Mouse (Mus musculus): ENCODE measurements around the gene Hmgcl. TPM values are rescaled to one million over a fixed set of nuclear protein-coding genes. Genes with fewer than 3 reads are reported as not detected.

Gene Hmgcl
- polyA plus RNA-seq, 1 experiment = 27.9 TPM

- Histone ChIP-seq H3K27ac (ENCODE audit: insufficient read depth, low read length) (no peak overlapping the region), H3K27me3 (ENCODE audit: control insufficient read depth, insufficient read depth, low read length) (no peaks in the 10 kb centered on the region), H3K36me3 (ENCODE audit: control insufficient read depth, insufficient read depth, low read length) (peaks cover 31% of the 10 kb centered on the region), H3K4me1 (ENCODE audit: control insufficient read depth, insufficient read depth, insufficient read length) (peaks cover 12% of the 10 kb centered on the region; the same call in 1 of the 2 replicates), H3K4me3 (ENCODE audit: extremely low read depth, insufficient read depth, insufficient read length) (no peak overlapping the region)
- TF ChIP-seq CTCF (IDR thresholded peaks at IDR 0.05; ENCODE audit: extremely low read depth, insufficient read depth, insufficient read length, insufficient replicate concordance) (no peak), POLR2A (IDR thresholded peaks at IDR 0.05; ENCODE audit: low read depth, low read length) (no peak)
- WGBS = 88% methylated on average over 19 of the region's 19 CpGs
- no peak for DNase-seq (ENCODE audit: low read depth in 1 of 2, low spot score in 2 of 2)
These were observed 22.1 kb downstream of the Hmgcl start for GRCm38 (mm10) chr4:135968271-135968869.

DNA sequence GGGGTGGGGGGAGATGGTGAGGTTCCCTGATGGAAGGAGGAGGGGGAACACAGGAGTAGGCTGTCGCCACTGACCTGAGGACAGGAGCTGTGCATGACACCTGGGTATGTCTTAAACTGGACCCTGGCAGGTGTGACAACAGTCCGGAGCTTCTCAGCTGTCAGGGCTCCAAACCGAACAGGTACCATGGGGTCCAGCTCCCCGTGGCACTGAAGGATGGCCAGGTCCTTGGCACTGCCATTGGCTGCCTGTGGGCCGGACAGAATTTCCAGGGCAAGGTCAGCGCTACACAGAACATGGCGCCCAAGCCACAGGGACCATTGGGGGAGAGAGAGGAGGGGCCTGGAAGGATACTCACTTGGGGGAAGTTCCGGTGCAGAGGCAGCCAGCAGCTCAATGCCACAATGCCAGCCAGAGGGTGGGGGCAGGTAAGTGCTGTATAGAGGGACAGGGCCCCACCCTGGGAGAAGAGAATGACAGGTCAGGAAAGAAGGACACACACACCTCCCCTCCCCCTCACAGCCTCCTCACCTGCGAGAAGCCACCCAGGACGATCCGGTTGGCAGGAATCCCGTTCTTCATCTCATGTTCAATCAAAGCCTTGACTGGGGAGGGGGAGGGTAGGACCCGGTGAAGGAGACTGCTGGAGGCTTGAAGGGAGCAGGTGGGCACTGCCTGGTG lies 23.0 kb downstream of the Hmgcl start:
- Histone ChIP-seq H3K27me3 (ENCODE audit: control insufficient read depth, insufficient read depth, low read length) (no peaks in the 10 kb centered on the region), H3K4me1 (ENCODE audit: control insufficient read depth, insufficient read depth, insufficient read length) (peaks cover 15% of the 10 kb centered on the region; the same call in 1 of the 2 replicates), H3K4me3 (ENCODE audit: extremely low read depth, insufficient read depth, insufficient read length) (no peak overlapping the region), H3K27ac (ENCODE audit: insufficient read depth, low read length) (no peak overlapping the region), H3K36me3 (ENCODE audit: control insufficient read depth, insufficient read depth, low read length) (peaks cover 31% of the 10 kb centered on the region)
- WGBS = 97% methylated on average over 13 of the region's 13 CpGs
- TF ChIP-seq POLR2A (IDR thresholded peaks at IDR 0.05; ENCODE audit: low read depth, low read length) (no peak), CTCF (IDR thresholded peaks at IDR 0.05; ENCODE audit: extremely low read depth, insufficient read depth, insufficient read length, insufficient replicate concordance) (no peak)
- DNase-seq (ENCODE audit: low read depth in 1 of 2, low spot score in 2 of 2) = no peak

DNA sequence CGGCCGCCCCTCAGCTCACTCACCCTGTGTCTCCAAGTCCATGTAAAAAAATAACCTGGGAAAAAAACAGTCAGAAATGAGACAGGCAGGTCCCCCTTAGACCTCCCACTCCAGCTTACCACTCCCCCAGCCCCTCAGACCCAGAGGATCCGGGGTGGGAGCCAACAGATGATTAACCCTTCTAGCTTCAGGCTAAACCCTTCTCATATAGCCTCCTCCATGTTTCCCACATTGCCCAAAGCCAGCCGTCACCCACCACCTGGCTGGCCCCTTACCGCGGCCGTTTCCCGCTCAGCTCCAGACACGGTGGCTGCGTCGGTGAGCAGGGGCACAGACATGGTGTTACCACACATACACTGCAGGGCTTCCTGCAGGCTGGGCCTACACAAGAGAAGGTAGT lies 24.3 kb downstream of the Hmgcl start:
- Histone ChIP-seq H3K4me3 (ENCODE audit: extremely low read depth, insufficient read depth, insufficient read length) (no peak overlapping the region), H3K27me3 (ENCODE audit: control insufficient read depth, insufficient read depth, low read length) (no peaks in the 10 kb centered on the region), H3K27ac (ENCODE audit: insufficient read depth, low read length) (no peak overlapping the region), H3K4me1 (ENCODE audit: control insufficient read depth, insufficient read depth, insufficient read length) (peaks cover 8% of the 10 kb centered on the region; the same call in 1 of the 2 replicates), H3K36me3 (ENCODE audit: control insufficient read depth, insufficient read depth, low read length) (peaks cover 34% of the 10 kb centered on the region)
- TF ChIP-seq POLR2A (IDR thresholded peaks at IDR 0.05; ENCODE audit: low read depth, low read length) (no peak), CTCF (IDR thresholded peaks at IDR 0.05; ENCODE audit: extremely low read depth, insufficient read depth, insufficient read length, insufficient replicate concordance) (no peak)
- DNase-seq (ENCODE audit: low read depth in 1 of 2, low spot score in 2 of 2) = no peak
- 89% methylated on average over 11 of the region's 11 CpGs for WGBS

DNA sequence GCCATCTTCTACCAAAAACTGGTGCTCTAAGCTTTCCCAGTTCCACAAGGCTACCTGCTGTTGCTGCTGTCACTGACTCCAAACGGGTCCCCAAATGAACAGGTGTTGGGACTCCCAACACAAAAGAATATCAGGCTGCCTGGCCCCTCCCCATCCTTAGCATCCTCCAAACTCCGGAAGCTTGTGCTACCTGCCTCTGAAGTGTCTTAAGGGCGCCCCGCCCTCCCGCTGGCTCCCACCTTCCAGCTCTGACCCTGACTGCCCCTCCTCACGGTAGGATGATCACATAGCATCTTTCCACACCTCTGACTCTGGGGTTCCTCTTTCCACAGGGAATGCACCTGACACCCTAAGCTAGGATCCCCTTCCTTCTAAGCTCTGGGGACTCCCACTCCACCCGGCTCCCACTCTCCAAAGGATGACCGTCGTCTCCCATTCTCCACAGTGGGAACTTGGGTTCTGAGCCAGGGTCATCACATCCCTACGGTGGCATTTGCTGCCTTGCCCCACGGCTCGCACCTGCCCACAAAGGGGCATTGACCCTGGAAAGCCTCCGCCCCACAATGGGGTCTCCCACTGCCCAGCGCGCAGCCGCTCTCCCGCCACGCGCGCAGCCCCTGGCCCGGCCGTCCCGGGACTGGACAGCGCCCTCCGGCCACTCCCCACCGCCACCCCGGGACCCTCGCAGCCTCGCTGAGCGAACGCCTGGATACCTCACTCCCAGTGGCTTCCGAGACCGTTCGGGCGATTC lies 25.7 kb downstream of the Hmgcl start:
- Histone ChIP-seq H3K27ac (ENCODE audit: insufficient read depth, low read length) (peak overlapping the region; percentile 71), H3K27me3 (ENCODE audit: control insufficient read depth, insufficient read depth, low read length) (no peaks in the 10 kb centered on the region), H3K4me3 (ENCODE audit: extremely low read depth, insufficient read depth, insufficient read length) (peak overlapping the region; percentile 85), H3K4me1 (ENCODE audit: control insufficient read depth, insufficient read depth, insufficient read length) (peaks cover 8% of the 10 kb centered on the region; the same call in 1 of the 2 replicates), H3K36me3 (ENCODE audit: control insufficient read depth, insufficient read depth, low read length) (peaks cover 39% of the 10 kb centered on the region)
- 1% methylated on average over 35 of the region's 35 CpGs for WGBS
- no peak for DNase-seq (ENCODE audit: low read depth in 1 of 2, low spot score in 2 of 2)
- TF ChIP-seq POLR2A (IDR thresholded peaks at IDR 0.05; ENCODE audit: low read depth, low read length) (no peak), CTCF (IDR thresholded peaks at IDR 0.05; ENCODE audit: extremely low read depth, insufficient read depth, insufficient read length, insufficient replicate concordance) (no peak)

- DNase-seq (ENCODE audit: low read depth in 1 of 2, low spot score in 2 of 2) = peak in 1 of 2 experiments; percentile 79
- no peak for TF ChIP-seq CTCF (IDR thresholded peaks at IDR 0.05; ENCODE audit: extremely low read depth, insufficient read depth, insufficient read length, insufficient replicate concordance)
- no peak; the same call in 1 of the 2 replicates for TF ChIP-seq POLR2A (IDR thresholded peaks at IDR 0.05; ENCODE audit: low read depth, low read length)
- H3K27me3 ChIP-seq (ENCODE audit: control insufficient read depth, insufficient read depth, low read length) = no peaks in the 10 kb centered on the region
- H3K27ac ChIP-seq (ENCODE audit: insufficient read depth, low read length) = peak within 1 kb of the TSS; percentile 71
- H3K4me1 ChIP-seq (ENCODE audit: control insufficient read depth, insufficient read depth, insufficient read length) = peaks cover 8% of the 10 kb centered on the region; the same call in 1 of the 2 replicates
- H3K4me3 ChIP-seq (ENCODE audit: extremely low read depth, insufficient read depth, insufficient read length) = peak within 1 kb of the TSS; percentile 85
- 2% methylated on average over 19 of the region's 19 CpGs for WGBS
- peaks cover 35% of the 10 kb centered on the region for H3K36me3 ChIP-seq (ENCODE audit: control insufficient read depth, insufficient read depth, low read length)
These were observed 26.3 kb downstream of the Hmgcl start, which contains the start of gene Lypla2 for GRCm38 (mm10) chr4:135972556-135972906. TSS of gene Lypla2 (minus strand) at chr4:135972626.

GRCm38 (mm10) chr4:135972911-135973811 lies 26.9 kb downstream of the Hmgcl start:
- DNase-seq (ENCODE audit: low read depth in 1 of 2, low spot score in 2 of 2) = no peak
- Histone ChIP-seq H3K4me1 (ENCODE audit: control insufficient read depth, insufficient read depth, insufficient read length) (peaks cover 8% of the 10 kb centered on the region; the same call in 1 of the 2 replicates), H3K36me3 (ENCODE audit: control insufficient read depth, insufficient read depth, low read length) (peaks cover 33% of the 10 kb centered on the region), H3K4me3 (ENCODE audit: extremely low read depth, insufficient read depth, insufficient read length) (peak overlapping the region; percentile 85), H3K27ac (ENCODE audit: insufficient read depth, low read length) (peak overlapping the region; percentile 71), H3K27me3 (ENCODE audit: control insufficient read depth, insufficient read depth, low read length) (no peaks in the 10 kb centered on the region)
- TF ChIP-seq CTCF (IDR thresholded peaks at IDR 0.05; ENCODE audit: extremely low read depth, insufficient read depth, insufficient read length, insufficient replicate concordance) (no peak), POLR2A (IDR thresholded peaks at IDR 0.05; ENCODE audit: low read depth, low read length) (no peak)
- WGBS = 21% methylated on average over 13 of the region's 13 CpGs
